Mouse (Mus musculus) ovary, postnatal 10 days (tissue): ENCODE results near the gene Mfsd14a.

ENCODE experiments used
- DNase-seq: peaks from one replicate; pipeline ENCODE4 v3.0.0; 2022; ENCODE audit warnings: low spot score

Gene Mfsd14a

GRCm38 (mm10) chr3:116653278-116653945 is 9.1 kb downstream of the Mfsd14a start:
- DNase-seq: no peak

- DNase-seq: no peak
These were observed 10.4 kb downstream of the Mfsd14a start for GRCm38 (mm10) chr3:116652033-116652446.

- no peak for DNase-seq
These were observed 11.8 kb downstream of the Mfsd14a start for GRCm38 (mm10) chr3:116650698-116651097.

- DNase-seq: no peak
These were observed 13.7 kb downstream of the Mfsd14a start for GRCm38 (mm10) chr3:116648805-116649204.

GRCm38 (mm10) chr3:116646387-116646786 is 16.1 kb downstream of the Mfsd14a start:
- DNase-seq: no peak

- no peak for DNase-seq
These were observed 20.1 kb downstream of the Mfsd14a start for GRCm38 (mm10) chr3:116642373-116642772.

GRCm38 (mm10) chr3:116641811-116642371 is 20.6 kb downstream of the Mfsd14a start:
- DNase-seq: no peak

GRCm38 (mm10) chr3:116640024-116640423 is 22.5 kb downstream of the Mfsd14a start:
- no peak for DNase-seq

GRCm38 (mm10) chr3:116638572-116638971 is 23.9 kb downstream of the Mfsd14a start:
- no peak for DNase-seq

- no peak for DNase-seq
These were observed 24.6 kb downstream of the Mfsd14a start for GRCm38 (mm10) chr3:116637693-116638476.

- DNase-seq: no peak
These were observed 26.7 kb downstream of the Mfsd14a start for GRCm38 (mm10) chr3:116635799-116636198.

GRCm38 (mm10) chr3:116634853-116635252 is 27.6 kb downstream of the Mfsd14a start:
- no peak for DNase-seq

GRCm38 (mm10) chr3:116634091-116634490 is 28.4 kb downstream of the Mfsd14a start:
- no peak for DNase-seq

GRCm38 (mm10) chr3:116632971-116633370 is 29.5 kb downstream of the Mfsd14a start:
- DNase-seq: no peak

- DNase-seq: no peak
These were observed 31.0 kb downstream of the Mfsd14a start for GRCm38 (mm10) chr3:116631459-116631858.

GRCm38 (mm10) chr3:116622641-116623040 is 39.8 kb downstream of the Mfsd14a start:
- no peak for DNase-seq

- no peak for DNase-seq
These were observed 41.7 kb downstream of the Mfsd14a start for GRCm38 (mm10) chr3:116620636-116621370.

GRCm38 (mm10) chr3:116618855-116619254 is 43.6 kb downstream of the Mfsd14a start:
- DNase-seq: no peak

- DNase-seq: no peak
These were observed 47.0 kb downstream of the Mfsd14a start for GRCm38 (mm10) chr3:116615318-116616068.

GRCm38 (mm10) chr3:116614295-116614892 is 48.1 kb downstream of the Mfsd14a start, which contains the start of gene Trmt13:
Trmt13 (minus strand) TSS chr3:116614587.
- no peak for DNase-seq

- DNase-seq: no peak
These were observed 57.9 kb downstream of the Mfsd14a start for GRCm38 (mm10) chr3:116604570-116604969.
